Mouse (Mus musculus) frontal cortex, postnatal 14 days (tissue): ENCODE results near the gene Myo1d.

Experiments used
- DNase-seq, 2 experiments: peaks; one replicate each; pipeline ENCODE4 v3.0.0; 2022; ENCODE audit warnings: low spot score in 2 of 2

Gene Myo1d

DNA sequence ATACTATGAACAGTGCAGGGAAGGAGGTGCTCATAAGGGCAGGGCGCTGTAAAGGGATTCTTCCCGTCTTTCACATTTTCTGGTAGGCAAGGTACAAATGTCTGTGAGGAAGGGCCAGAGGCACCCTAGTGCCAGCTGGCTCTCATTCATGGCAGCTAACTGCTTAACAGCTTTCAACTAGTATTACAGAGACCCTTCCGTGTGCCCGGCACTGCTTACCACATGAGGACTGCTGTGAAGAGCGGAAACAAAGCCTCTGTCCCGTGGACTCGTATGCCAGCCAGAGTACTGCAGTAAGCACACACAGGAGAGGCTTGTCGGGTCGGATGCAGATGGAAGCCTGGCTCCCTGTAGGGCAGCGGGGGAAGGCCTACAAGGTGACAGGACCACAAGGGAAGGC lies 229.6 kb downstream of the Myo1d start:
- DNase-seq = no peak

GRCm38 (mm10) chr11:80549854-80550253 lies 230.0 kb downstream of the Myo1d start:
- no peak for DNase-seq

DNA sequence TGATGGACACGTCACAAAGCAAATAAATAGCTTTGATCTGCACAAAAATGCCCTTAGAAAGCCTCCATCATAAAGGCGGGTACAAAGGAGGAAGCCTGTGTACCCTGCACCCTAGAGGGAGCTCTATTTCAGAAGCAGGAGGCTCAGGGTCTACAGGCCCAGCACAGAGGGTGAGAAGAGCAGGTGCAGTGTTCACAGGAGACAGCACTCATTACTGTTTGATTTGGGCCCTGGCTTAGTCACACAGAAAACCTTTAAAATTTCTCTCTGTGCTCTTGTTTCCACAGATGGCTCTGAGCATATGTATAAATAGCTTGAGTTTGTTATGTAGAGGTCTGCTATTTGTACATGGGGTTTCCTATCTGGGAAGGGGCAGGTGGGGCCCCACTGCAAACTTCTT lies 233.6 kb downstream of the Myo1d start:
- DNase-seq = no peak

- DNase-seq = no peak
These were observed 240.8 kb downstream of the Myo1d start for GRCm38 (mm10) chr11:80539056-80539455.

GRCm38 (mm10) chr11:80532966-80533365 lies 246.9 kb downstream of the Myo1d start:
- DNase-seq = no peak

- no peak for DNase-seq
These were observed 250.7 kb downstream of the Myo1d start for GRCm38 (mm10) chr11:80529149-80529548.

- no peak for DNase-seq
These were observed 252.1 kb downstream of the Myo1d start for GRCm38 (mm10) chr11:80527697-80528096.

GRCm38 (mm10) chr11:80524213-80524612 lies 255.6 kb downstream of the Myo1d start:
- DNase-seq = no peak

GRCm38 (mm10) chr11:80523410-80523809 lies 256.4 kb downstream of the Myo1d start:
- DNase-seq = no peak

DNA sequence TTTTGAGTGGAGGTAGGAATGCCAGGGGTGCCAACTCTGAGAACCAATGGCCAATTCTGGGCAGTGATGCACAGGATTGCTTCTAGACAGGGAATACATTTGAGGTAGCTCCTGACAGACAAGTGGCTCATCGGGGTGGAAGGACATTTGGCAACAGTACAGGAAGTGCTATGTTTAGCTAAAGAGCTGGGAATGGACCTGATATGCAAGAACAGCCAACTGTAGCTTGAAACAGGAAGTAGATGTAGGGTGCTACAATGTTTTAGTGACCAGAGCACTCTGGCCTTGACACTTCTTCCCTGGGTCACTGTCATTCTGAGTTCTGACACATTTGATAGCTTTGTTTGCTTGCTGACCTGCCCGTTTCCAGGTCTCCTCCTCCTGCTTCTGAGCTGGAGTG lies 257.0 kb downstream of the Myo1d start:
- no peak for DNase-seq

DNA sequence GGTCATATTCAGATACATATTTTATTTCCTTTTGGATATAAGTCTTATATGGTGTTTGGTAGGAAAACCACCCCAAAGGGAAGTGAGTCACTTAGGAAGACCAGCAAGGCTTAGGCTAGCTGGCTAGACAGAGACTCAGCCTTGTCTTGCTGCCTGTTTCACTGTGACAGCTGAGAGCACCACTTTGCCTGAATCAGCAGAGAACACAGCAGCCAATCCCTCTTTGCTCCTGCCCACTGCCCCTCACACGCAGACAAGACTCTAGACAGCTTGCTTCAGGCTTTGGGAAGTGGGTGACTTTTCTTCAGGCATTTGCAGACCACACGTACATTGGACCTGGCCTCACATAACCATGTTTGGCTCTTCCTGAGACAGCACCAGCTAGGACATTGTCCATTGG lies 258.7 kb downstream of the Myo1d start:
- no peak for DNase-seq

DNA sequence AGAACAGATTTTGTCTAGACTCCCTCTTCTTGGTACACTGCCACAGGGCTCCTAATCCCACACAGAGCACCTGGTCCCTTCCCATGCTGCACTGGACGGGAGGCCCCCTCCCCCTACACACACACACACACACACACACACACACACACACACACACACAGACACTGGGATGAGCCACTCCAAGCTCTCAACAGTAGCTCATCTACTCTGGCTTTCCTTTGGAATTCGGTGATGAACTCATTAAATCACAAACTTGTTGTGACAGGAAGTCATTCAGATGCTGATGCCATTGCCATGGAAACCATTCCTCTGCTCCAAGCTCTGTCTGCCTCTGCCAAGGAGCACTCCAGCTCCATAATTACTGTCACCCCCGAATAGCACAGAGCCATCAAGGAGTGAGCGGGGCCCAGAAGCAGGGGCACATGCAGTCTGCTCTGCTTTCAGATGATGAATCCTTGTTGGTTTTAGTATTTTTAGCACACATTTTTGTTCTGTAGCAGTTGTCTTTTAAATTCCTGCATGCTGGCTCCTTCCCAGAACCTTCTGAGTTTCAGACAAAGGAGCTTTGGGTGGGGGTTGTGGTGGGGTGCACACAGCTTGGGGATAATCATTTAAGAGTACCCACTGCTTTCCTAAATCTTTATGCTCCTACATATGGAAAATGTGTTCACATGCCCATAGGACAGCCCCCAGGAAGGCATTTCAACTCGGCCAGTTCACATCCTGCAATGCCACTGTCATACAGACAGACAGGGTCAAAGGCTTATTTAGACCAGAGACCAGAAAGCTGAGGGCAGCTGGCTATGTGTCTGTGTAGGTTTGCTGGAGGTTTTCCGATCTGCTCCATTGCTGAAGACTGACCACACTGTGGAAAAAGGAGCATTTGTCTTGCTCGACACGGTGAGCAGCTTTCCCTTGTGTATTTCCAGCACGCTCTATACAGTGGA lies 261.1 kb downstream of the Myo1d start:
- DNase-seq = peak; percentile 49 to 83

DNA sequence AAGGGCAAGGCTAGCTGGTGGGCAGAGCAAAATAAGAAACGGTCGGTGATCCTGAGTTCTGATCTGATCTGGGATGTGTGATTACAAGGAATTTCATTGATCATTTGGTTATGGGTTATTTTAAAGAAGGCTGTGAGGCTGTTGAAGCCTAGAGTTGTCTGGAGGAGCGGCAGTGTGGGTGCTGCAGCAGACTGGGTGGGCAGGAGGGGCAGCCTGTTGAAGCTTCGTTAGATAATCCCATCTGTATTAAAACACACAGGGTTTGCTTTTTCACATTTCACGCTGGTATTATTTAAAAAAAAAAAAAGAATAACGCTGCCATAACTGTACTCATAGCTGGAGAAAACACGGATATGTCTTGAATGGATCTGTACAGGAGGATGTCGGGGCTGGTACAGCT lies 263.9 kb downstream of the Myo1d start:
- no peak for DNase-seq

GRCm38 (mm10) chr11:80515346-80515745 lies 264.5 kb downstream of the Myo1d start:
- DNase-seq = no peak

DNA sequence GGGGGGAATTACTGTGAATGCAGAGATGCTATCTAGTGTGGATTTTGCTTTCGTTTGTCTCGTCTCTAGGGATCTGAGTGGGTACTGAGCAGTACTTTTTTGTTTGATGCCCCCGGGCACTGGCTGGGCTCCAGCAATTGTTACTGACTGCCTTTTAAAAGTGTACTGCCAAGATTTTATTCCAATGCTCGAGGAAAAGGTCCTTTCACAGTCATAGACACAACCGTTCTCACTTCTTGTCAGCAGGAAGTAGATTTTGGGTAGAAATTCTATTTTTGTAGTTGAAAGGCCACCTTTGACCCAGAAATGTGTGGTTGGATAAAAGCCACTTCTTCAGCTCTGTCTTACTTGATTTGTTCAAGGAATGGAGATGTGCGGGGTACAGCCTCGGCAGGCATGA lies 266.0 kb downstream of the Myo1d start:
- DNase-seq = no peak

GRCm38 (mm10) chr11:80512313-80513056 lies 267.3 kb downstream of the Myo1d start:
- no peak for DNase-seq

GRCm38 (mm10) chr11:80510124-80510523 lies 269.7 kb downstream of the Myo1d start:
- DNase-seq = no peak

GRCm38 (mm10) chr11:80509176-80509506 lies 270.7 kb downstream of the Myo1d start:
- no peak for DNase-seq

- DNase-seq = no peak
These were observed 271.3 kb downstream of the Myo1d start for GRCm38 (mm10) chr11:80508361-80509175.

GRCm38 (mm10) chr11:80507791-80508190 lies 272.0 kb downstream of the Myo1d start:
- DNase-seq = no peak

DNA sequence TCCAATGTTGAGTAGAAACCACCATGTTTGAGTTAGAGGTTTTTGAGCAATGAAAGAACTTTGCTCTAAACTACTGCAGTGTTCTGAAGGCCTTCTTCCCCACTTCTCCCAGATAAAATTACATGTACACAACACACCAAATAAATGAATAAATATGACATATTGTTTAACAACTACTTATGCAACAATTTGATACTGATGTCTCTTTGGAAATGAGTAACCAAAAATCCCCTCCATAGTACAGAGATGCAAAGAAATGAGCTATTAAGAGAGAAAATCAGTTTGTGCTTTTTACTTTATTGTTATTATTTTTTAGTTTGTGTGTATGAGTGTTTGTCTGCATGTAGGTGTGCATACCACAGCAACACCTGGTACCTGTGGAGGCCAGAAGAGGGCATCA lies 273.3 kb downstream of the Myo1d start:
- no peak for DNase-seq

DNA sequence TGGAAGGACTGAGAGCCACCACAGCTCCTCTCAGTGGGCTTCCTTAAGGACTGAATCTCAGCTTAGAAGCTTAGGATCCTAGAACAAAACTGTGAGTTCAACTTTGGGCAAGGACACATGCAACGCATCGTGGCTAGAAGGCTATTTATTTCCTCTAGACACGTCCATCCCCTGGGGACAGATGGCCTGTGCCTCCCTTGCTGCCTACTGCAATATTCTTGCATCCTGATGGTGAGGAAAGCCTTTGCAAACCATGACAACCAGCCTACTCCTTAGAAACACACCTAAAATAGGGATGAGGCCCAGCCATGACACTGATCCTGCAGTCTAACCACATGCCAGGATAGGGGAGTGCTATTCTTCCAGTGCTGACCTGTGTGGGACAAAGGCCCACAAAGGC lies 274.2 kb downstream of the Myo1d start:
- no peak for DNase-seq
